Mouse (Mus musculus) right cerebral cortex, postnatal 14 days (tissue): ENCODE data around the gene Sel1l3.

Source experiments
- DNase-seq: peaks from one replicate; pipeline ENCODE4 v3.0.0; 2022

Sel1l3 gene

DNA sequence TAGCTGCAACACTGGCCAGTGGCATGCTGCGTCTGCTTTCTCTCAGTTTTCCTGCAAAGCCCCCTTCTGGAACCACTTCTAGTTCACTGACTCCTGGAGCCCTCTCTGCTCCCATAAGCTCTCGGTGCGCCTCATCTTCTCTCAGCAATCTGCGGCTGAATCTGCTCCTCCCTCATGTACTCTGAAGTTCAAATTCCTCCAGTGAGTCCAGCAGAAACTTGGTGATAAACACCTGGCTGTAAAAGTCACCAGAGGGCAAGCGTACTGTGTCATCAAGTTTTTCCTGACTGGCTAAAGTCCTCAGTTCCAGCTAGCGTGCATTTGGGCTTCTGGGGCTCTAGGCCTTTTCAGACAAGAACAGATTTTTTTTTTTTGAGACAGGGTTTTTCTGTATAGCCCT, 139.2 kb downstream of the Sel1l3 start:
- DNase-seq = no peak

DNA sequence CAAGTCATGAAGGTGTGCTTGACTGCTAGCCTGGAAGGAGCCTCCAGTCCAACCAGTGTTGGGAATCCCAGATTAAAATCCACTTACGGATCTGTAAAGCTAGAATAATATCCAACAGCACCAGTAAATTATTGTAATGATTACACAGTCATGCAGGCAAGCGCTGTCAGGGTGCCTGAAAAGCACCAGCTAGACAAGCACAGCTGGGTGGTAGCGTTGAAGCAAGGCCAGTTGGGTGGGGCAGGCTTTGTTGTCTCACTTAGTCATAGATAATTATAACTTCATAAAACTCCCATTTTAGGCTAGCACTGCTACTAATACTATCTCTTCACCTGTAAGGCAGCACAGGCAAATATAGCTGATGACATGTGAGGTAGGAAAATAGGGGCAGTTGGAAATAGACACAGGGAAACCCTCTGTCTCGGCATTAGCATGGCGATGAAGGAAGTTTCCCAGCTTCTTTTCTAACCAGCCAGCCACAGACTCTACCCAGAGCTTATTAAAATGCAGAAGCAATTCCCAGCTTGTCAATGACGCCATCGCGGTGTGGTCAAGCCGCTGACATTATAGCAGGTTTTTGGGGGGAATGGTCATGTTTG, 152.1 kb downstream of the Sel1l3 start:
- no peak for DNase-seq
